Mouse (Mus musculus) C2C12 (cell line): ENCODE results near the gene L3hypdh. TPM values are rescaled to one million over a fixed set of nuclear protein-coding genes. Genes with fewer than 3 reads are reported as not detected.

Experiments used
- H3K27me3 ChIP-seq: one replicate; pipeline ENCODE4 v1.6.1; 2011; ENCODE audit not compliant: control insufficient read depth, insufficient read depth, insufficient read length
- H3K36me3 ChIP-seq: one replicate; pipeline ENCODE4 v1.6.1; 2011; ENCODE audit not compliant: control insufficient read depth, insufficient read depth
- H3K4me3 ChIP-seq: one replicate; pipeline ENCODE4 v1.5.1; 2011; ENCODE audit warnings: mild to moderate bottlenecking, control low read depth; ENCODE audit not compliant: poor library complexity, insufficient read depth, severe bottlenecking
- H3K79me2 ChIP-seq: one replicate; pipeline ENCODE4 v1.6.1; 2011; ENCODE audit not compliant: control insufficient read depth, insufficient read depth
- H3K79me3 ChIP-seq: one replicate; pipeline ENCODE4 v1.6.1; 2011; ENCODE audit warnings: low read depth, control low read depth
- H3ac ChIP-seq: one replicate; pipeline ENCODE3; 2011; ENCODE audit warnings: low read depth; ENCODE audit not compliant: control insufficient read depth, insufficient read length
- CEBPB ChIP-seq: IDR thresholded peaks from one replicate; pipeline ENCODE4 v1.6.1; 2011; ENCODE audit warnings: low read depth, mild to moderate bottlenecking, control low read depth, moderate library complexity
- CTCF ChIP-seq: IDR thresholded peaks from one replicate; pipeline ENCODE4 v1.5.1; 2011; ENCODE audit not compliant: control insufficient read depth, insufficient read depth, insufficient read length
- FOSL1 ChIP-seq: IDR thresholded peaks from one replicate; pipeline ENCODE4 v1.8.0; 2011; ENCODE audit warnings: mild to moderate bottlenecking, low read length; ENCODE audit not compliant: poor library complexity, insufficient read depth, severe bottlenecking
- MAX ChIP-seq: IDR thresholded peaks from one replicate; pipeline ENCODE4 v1.6.1; 2011; ENCODE audit warnings: mild to moderate bottlenecking, control low read depth
- MYOD1 ChIP-seq: IDR thresholded peaks from one replicate; pipeline ENCODE4 v1.6.1; 2011; ENCODE audit warnings: low read depth; ENCODE audit not compliant: control insufficient read depth, insufficient read length
- MYOG ChIP-seq: IDR thresholded peaks from one replicate; pipeline ENCODE4 v1.6.1; 2011; ENCODE audit not compliant: control insufficient read depth, insufficient read length; ENCODE audit errors: extremely low read depth
- USF1 ChIP-seq: IDR thresholded peaks from one replicate; pipeline ENCODE4 v1.6.1; 2011; ENCODE audit warnings: low read depth, mild to moderate bottlenecking, control low read depth, moderate library complexity
- polyA plus RNA-seq: library from polyadenylated mRNA; unstranded; fragments of >200 nt; fragmentation: generic; extraction: Trizol; gene quantifications from one replicate; pipeline ENCODE4 v1.2.1, GENCODE M21; 2012; ENCODE audit warnings: missing spikeins

L3hypdh gene
- polyA plus RNA-seq, 1 experiment, result 3.1 TPM

DNA sequence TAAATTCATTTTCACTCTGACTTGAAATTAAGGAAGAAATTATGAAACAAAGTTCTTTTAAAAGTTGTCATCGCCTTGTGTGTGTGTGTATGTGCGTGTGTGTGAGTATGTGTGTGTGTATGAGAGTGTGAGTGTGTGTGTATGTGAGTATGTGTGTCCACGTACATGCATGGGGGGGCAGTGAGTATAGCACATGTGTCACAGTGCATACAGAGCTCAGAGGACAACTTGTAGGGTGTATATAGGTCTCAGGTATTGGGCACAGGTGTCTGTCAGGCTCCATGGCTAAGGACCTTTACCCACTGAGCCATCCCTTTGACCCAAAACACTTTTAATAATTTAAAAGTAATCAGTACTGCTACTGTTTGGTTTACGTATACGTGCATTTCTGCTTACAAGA is 18.8 kb upstream of the L3hypdh start:
- no peak for TF ChIP-seq MYOG
- no peak for TF ChIP-seq MYOD1
- no peak for TF ChIP-seq CTCF
- no peak for TF ChIP-seq CEBPB
- no peak for TF ChIP-seq USF1
- no peak for TF ChIP-seq FOSL1
- Histone ChIP-seq H3K36me3 (peaks cover 8% of the 10 kb centered on the region), H3K79me2 (no peaks in the 10 kb centered on the region), H3K79me3 (no peaks in the 10 kb centered on the region), H3K27me3 (peaks cover 14% of the 10 kb centered on the region), H3K4me3 (no peak overlapping the region), H3ac (no peak overlapping the region)

DNA sequence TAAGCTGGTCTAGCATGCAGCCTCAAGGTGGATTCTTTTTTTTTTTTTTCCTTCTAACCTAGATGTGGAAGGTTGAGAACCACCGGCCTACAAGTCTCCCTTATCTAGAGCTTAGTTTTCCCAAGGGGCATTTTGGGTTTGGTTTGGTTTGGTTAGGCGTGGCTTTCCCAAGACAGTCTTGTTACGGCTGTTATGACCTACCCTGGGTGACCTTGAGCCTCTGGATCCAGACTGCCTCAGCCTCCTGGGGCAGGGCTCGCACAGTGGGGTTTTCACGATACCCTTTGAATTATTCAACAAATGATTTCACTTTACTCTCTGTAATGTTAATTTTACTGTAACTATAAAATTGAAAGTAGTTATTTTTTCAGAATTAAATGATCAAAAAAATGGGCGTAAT is 17.5 kb upstream of the L3hypdh start:
- Histone ChIP-seq H3K79me3 (no peaks in the 10 kb centered on the region), H3K79me2 (no peaks in the 10 kb centered on the region), H3K36me3 (peaks cover 14% of the 10 kb centered on the region), H3K4me3 (no peak overlapping the region), H3ac (no peak overlapping the region), H3K27me3 (peaks cover 11% of the 10 kb centered on the region)
- TF ChIP-seq USF1 (no peak), MAX (no peak), MYOD1 (no peak), MYOG (no peak), CTCF (no peak), FOSL1 (no peak), CEBPB (no peak)

DNA sequence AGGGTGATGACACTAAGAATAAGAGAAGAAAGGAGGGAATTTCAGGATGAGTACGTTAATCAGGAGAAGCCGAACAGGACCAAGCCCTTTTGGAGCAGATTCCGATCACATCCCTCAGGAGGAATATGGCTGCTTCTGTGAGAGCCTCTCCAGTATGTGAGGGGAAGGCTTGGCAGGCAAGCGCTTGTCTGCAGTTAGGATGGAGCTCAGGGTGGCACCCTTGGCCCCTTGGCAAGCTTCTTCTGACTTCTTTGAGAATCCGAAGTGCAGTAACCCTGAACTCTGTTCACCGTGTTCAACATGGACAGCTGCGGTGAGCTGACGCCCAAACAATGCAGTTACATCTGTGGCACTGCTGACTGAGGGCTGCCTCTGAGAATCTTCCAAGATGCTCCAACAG is 11.7 kb upstream of the L3hypdh start:
- no peak overlapping the region for H3ac ChIP-seq
- H3K79me2 ChIP-seq, result no peaks in the 10 kb centered on the region
- no peak overlapping the region for H3K4me3 ChIP-seq
- H3K27me3 ChIP-seq, result no peaks in the 10 kb centered on the region
- TF ChIP-seq MYOD1, result no peak
- no peak for TF ChIP-seq FOSL1
- no peak for TF ChIP-seq USF1
- no peak for TF ChIP-seq CEBPB
- no peak for TF ChIP-seq MAX
- no peak for TF ChIP-seq CTCF
- TF ChIP-seq MYOG, result no peak
- H3K79me3 ChIP-seq, result no peaks in the 10 kb centered on the region
- H3K36me3 ChIP-seq, result peaks cover 52% of the 10 kb centered on the region

DNA sequence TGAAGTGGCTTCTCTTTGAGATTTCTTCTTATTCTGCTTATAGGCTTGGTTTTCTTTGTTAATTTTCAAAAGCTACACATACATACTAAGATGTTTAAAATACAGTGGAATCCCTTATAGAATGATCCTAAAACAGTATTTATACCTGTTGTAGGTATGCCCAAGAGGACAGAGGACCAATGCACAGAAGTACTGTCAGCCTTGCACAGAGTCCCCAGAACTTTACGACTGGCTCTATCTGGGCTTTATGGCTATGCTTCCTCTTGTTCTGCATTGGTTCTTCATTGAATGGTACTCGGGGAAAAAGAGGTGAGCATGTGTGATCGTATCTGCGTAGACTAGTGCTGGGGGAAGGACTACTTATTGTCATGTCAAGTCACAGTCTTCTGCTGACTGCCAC is 4.6 kb upstream of the L3hypdh start:
- H3K79me3 ChIP-seq, result peaks cover 9% of the 10 kb centered on the region
- H3K4me3 ChIP-seq, result no peak overlapping the region
- TF ChIP-seq MAX (no peak), CEBPB (no peak), USF1 (no peak)
- H3ac ChIP-seq, result no peak overlapping the region
- no peaks in the 10 kb centered on the region for H3K27me3 ChIP-seq
- H3K79me2 ChIP-seq, result peaks cover 17% of the 10 kb centered on the region
- peaks cover 20% of the 10 kb centered on the region for H3K36me3 ChIP-seq

DNA sequence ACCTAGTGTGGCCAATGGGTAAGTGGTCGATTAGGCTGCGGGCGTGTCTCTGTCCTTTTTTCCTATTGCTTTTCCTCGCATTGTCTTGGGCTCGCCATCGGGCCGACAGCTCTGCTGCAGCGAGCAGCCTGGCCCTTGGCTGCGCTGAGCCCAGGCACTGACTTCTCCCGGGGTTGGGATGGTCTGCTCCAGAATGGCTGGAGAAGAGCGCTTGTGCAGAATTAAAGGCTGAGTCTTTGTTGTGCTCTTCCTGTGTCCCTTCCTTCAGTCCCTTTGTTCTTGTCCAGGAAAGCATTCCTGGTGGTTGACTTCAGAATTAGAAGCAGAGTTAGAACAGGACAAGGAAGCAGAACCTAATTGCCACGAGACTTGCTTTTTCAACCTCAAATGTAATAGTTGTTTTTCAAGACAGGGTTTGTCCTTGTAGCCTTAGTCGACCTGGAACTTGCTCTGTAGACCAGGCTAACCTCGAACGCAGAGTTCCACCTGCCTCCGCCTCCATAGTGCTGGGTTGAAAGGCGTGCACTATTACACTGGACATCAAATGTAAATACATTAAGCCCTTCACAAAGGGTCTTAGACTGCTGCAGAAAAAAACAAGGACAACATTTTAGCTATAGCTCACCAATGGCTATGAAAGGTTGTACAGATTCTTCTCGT is 1.1 kb upstream of the L3hypdh start:
- Histone ChIP-seq H3ac (peak overlapping the region; percentile 84), H3K36me3 (peaks cover 10% of the 10 kb centered on the region), H3K4me3 (peak overlapping the region; percentile 59), H3K27me3 (no peaks in the 10 kb centered on the region), H3K79me2 (peaks cover 17% of the 10 kb centered on the region), H3K79me3 (peaks cover 9% of the 10 kb centered on the region)
- TF ChIP-seq USF1 (no peak), CTCF (no peak)

DNA sequence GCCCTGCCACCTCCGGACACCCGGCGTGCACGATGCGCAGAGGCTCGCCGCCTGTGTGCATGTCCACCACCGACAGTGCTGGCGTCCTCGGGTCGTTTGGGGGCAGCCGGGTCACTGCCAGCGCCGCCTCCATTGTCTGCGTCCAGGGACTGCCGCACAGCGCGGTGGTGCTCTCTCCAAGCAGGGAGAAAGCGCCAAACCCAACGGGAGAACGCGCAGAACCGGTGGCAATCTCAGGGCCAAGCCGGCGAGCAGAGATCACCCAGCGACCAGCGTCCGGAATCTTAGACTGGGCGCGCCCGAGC is 263 bp downstream of the L3hypdh start:
- peak overlapping the region; percentile 36 for H3K4me3 ChIP-seq
- TF ChIP-seq MYOD1, result no peak
- no peaks in the 10 kb centered on the region for H3K27me3 ChIP-seq
- no peaks in the 10 kb centered on the region for H3K36me3 ChIP-seq
- peaks cover 9% of the 10 kb centered on the region for H3K79me3 ChIP-seq
- peaks cover 17% of the 10 kb centered on the region for H3K79me2 ChIP-seq
- H3ac ChIP-seq, result peak overlapping the region; percentile 47
